Mouse (Mus musculus) megakaryocyte, embryonic 14.5 days (primary cell): ENCODE results near the gene Spi1. TPM values are rescaled to one million over a fixed set of nuclear protein-coding genes. Genes with fewer than 3 reads are reported as not detected.

ENCODE experiments used
- H3K27me3 ChIP-seq: replicated peaks from 2 replicates; pipeline ENCODE3; 2012; ENCODE audit warnings: inconsistent platforms
- H3K36me3 ChIP-seq: replicated peaks from 2 replicates; pipeline ENCODE3; 2012; ENCODE audit warnings: low read length, inconsistent platforms, mixed read lengths
- H3K4me1 ChIP-seq: 2 replicates; pipeline ENCODE4 v1.6.1; 2012; ENCODE audit warnings: inconsistent platforms
- H3K4me3 ChIP-seq: replicated peaks from 2 replicates; pipeline ENCODE3; 2012; ENCODE audit warnings: moderate library complexity, mild to moderate bottlenecking, inconsistent platforms
- H3K9me3 ChIP-seq: 2 replicates; pipeline ENCODE4 v1.6.1; 2012; ENCODE audit warnings: inconsistent platforms
- FLI1 ChIP-seq: IDR thresholded peaks from 2 replicates; pipeline ENCODE4 v1.6.1; 2012; ENCODE audit warnings: low read length, inconsistent platforms, mixed read lengths
- GATA1 ChIP-seq: IDR thresholded peaks from 3 replicates; pipeline ENCODE4 v1.6.1; 2012; ENCODE audit warnings: mixed read lengths, low read length, inconsistent platforms, borderline replicate concordance
- polyA plus RNA-seq: library from polyadenylated mRNA; stranded (reverse); fragments of >175 nt; gene quantifications from 2 replicates; pipeline ENCODE4 v1.2.3, GENCODE M21; 2012; ENCODE audit warnings: low replicate concordance; ENCODE audit not compliant: insufficient read depth

Gene Spi1
- polyA plus RNA-seq, 1 experiment, result 123 TPM

- no peaks in the 10 kb centered on the region for H3K9me3 ChIP-seq
- peaks cover 75% of the 10 kb centered on the region for H3K36me3 ChIP-seq
- TF ChIP-seq FLI1 (no peak), GATA1 (no peak)
- peaks cover 40% of the 10 kb centered on the region for H3K4me1 ChIP-seq
- H3K27me3 ChIP-seq, result no peaks in the 10 kb centered on the region
- H3K4me3 ChIP-seq, result no peak overlapping the region
Measured at GRCm38 (mm10) chr2:91066455-91066854, 15.7 kb upstream of the Spi1 start.

DNA sequence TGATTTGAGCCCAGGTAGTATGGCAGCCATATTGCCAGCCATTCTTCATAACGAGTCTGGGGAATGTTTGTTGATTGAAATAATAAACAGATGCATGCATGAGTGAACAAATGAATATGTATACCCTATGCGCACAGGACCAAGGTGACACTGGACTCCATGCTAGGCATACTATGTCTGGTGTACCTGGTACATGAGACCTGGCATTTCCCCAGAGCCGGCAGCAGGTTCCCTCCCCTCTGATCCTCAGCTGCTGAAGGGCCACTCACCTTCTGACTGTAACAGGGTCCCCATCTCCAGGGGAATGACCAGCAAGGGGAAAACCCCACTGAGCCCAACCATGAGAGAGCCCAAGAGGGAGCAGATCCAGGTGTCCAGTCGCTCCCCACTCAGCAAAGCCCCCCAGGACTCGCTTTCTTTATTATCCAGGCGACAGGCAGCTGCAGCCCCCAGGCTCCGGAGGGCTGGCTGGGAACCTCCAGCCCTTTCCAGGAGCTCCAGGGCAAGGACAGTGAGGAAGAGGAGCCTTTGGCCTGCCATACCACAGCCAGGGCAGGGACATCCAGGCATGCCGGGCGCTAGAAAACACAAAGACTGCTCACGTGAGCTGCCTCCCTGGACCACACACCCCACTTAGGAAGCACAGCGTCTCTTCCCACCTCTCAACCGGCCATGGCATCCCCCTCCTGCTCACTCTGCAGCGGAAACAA, 13.9 kb upstream of the Spi1 start:
- Histone ChIP-seq H3K36me3 (peaks cover 56% of the 10 kb centered on the region), H3K9me3 (no peaks in the 10 kb centered on the region), H3K27me3 (no peaks in the 10 kb centered on the region), H3K4me3 (peak overlapping the region; percentile 97), H3K4me1 (peaks cover 50% of the 10 kb centered on the region)
- TF ChIP-seq GATA1, result no peak
- TF ChIP-seq FLI1, result no peak

GRCm38 (mm10) chr2:91068872-91069165, 13.4 kb upstream of the Spi1 start:
- H3K4me3 ChIP-seq, result peak overlapping the region; percentile 97

DNA sequence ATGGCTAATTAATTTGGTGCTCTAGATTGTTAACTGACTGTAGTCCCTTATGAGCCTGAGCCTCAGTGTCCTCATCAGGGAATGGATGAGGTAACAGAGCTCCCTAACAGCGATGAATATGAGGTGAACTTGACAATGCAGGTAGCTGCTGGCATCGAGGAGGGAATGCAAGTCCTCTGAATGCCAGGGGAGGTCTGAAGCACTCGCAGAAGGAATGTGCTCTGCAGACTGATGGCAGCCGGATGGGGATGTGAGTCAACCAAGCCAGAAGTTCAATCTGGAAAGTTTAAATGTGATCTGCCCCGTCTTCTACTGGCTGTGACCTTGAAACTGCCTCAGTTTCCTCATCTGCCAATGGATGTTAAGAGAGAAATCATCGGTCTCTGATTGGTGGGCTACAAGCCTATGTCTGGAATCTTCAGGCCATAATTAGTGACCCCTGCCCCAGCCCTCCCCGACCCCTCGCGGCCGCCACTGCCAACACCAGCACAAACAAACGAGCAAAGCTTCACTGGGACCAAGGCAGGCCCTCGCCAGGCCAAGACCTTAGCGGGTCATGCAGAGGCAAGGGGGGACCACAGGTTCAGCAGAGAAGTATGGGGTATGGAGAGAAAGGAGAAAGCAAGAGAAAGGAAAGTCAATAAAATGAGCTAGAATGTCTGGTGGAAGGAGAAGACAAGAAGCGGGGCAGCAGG, 12.7 kb upstream of the Spi1 start:
- peaks cover 50% of the 10 kb centered on the region for H3K4me1 ChIP-seq
- peak overlapping the region; percentile 97 for H3K4me3 ChIP-seq
- no peaks in the 10 kb centered on the region for H3K9me3 ChIP-seq
- peaks cover 45% of the 10 kb centered on the region for H3K36me3 ChIP-seq
- no peak for TF ChIP-seq GATA1
- TF ChIP-seq FLI1, result no peak
- no peaks in the 10 kb centered on the region for H3K27me3 ChIP-seq

More at GRCm38 (mm10) chr2:91068872-91069165, 13.4 kb upstream of the Spi1 start:
- no peaks in the 10 kb centered on the region for H3K27me3 ChIP-seq
- TF ChIP-seq GATA1, result no peak
- no peak for TF ChIP-seq FLI1
- no peaks in the 10 kb centered on the region for H3K9me3 ChIP-seq
- peaks cover 51% of the 10 kb centered on the region for H3K36me3 ChIP-seq
- peaks cover 50% of the 10 kb centered on the region for H3K4me1 ChIP-seq

DNA sequence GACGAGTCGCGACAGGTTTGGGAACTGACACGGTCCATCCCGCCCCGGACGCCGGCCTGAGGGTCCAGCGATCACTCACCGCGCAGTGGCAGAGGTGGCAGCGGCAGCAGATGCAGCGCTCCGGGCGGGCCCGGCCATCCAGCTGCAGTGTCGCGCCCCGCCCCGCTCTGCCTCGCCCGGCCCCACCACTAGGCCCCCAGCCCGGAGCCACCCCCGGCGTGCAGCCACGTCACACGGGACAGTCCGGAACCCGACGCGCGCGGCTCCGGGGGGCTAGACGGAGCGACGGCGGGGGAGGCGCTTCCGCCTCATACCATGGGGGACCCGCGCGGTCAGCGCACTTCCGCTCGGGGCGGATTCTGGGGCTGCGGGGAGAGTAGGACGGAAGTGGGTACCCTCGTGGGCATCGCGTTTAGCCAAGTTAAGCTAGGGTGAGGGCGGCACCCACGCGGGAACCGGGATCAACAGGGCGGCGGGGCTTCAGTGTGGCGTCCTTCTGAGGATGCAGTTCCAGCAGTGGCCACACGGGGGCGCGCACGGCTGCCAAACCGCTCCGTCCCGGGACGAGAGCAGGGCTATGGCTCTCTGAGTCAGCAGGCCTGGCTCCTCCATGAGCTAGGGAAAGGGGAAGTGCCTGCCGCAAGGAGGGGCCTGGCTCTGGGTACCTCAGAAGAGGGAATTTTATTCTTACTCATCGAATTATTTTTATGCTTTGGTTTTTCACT, 12.0 kb upstream of the Spi1 start, which contains the start of gene Slc39a13:
TSS of gene Slc39a13 (minus strand) at position 342 of the 725 bp plus-strand sequence.
- peaks cover 37% of the 10 kb centered on the region for H3K36me3 ChIP-seq
- no peaks in the 10 kb centered on the region for H3K27me3 ChIP-seq
- H3K9me3 ChIP-seq, result no peaks in the 10 kb centered on the region
- peaks cover 57% of the 10 kb centered on the region for H3K4me1 ChIP-seq
- H3K4me3 ChIP-seq, result peak within 1 kb of the TSS; percentile 97
- peak; percentile 44; the same call in 1 of the 2 replicates for TF ChIP-seq FLI1
- TF ChIP-seq GATA1, result no peak

- TF ChIP-seq FLI1, result no peak
- TF ChIP-seq GATA1, result no peak
- no peaks in the 10 kb centered on the region for H3K9me3 ChIP-seq
- peaks cover 29% of the 10 kb centered on the region for H3K36me3 ChIP-seq
- H3K27me3 ChIP-seq, result no peaks in the 10 kb centered on the region
- peaks cover 57% of the 10 kb centered on the region for H3K4me1 ChIP-seq
- H3K4me3 ChIP-seq, result peak overlapping the region; percentile 97
Measured at GRCm38 (mm10) chr2:91071059-91071458, 11.1 kb upstream of the Spi1 start.

DNA sequence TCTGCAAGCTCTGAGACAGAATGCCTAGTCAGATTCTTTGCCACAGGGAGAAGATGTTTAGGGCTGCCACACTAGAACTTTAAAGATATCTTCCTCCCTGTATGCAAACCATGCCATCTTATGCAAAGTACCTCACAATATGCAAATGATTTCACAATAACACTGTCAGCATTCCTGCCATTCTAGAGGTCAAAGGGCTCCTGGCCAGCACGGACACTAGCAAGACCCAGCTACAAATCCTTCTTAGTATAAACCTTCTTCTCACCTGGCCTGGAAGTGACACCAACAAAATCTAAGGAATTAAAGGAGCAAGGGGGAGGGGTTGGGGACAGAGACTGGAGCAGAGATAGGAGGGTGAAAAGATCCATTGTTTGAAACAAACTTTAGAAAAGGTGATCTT, 10.1 kb upstream of the Spi1 start:
- H3K27me3 ChIP-seq, result no peaks in the 10 kb centered on the region
- H3K4me3 ChIP-seq, result no peak overlapping the region
- peaks cover 18% of the 10 kb centered on the region for H3K36me3 ChIP-seq
- peaks cover 58% of the 10 kb centered on the region for H3K4me1 ChIP-seq
- TF ChIP-seq FLI1 (no peak), GATA1 (no peak)
- H3K9me3 ChIP-seq, result no peaks in the 10 kb centered on the region

DNA sequence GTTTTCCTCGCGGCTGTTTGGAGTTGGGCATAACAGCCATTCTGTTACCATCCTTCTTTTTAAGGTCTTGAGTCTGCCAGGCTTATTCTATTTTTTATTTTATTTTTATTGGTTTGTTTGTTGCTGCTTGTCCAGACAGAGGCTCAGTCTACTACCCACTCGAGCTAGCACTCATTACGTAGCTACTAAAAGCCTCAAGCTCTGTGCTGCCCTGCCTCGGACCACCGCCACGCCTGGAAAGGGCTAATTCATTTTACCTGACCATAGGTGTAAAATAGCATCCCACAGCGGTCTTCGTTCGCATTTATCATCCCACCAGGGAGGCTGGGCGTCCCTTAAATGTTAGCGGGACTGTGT, 4.3 kb upstream of the Spi1 start:
- Histone ChIP-seq H3K4me3 (no peak overlapping the region), H3K4me1 (peaks cover 64% of the 10 kb centered on the region), H3K27me3 (no peaks in the 10 kb centered on the region), H3K9me3 (no peaks in the 10 kb centered on the region), H3K36me3 (no peaks in the 10 kb centered on the region)
- TF ChIP-seq FLI1, result no peak
- TF ChIP-seq GATA1, result no peak

- Histone ChIP-seq H3K27me3 (no peaks in the 10 kb centered on the region), H3K4me3 (peak overlapping the region; percentile 91), H3K36me3 (no peaks in the 10 kb centered on the region), H3K9me3 (no peaks in the 10 kb centered on the region), H3K4me1 (peaks cover 69% of the 10 kb centered on the region)
- TF ChIP-seq GATA1, result no peak
- TF ChIP-seq FLI1, result no peak
Measured at GRCm38 (mm10) chr2:91078314-91079025, 3.7 kb upstream of the Spi1 start.
